Mouse (Mus musculus) embryonic facial prominence, embryonic 13.5 days (tissue): Measurements from ENCODE around the gene Mta1. TPM values are rescaled to one million over a fixed set of nuclear protein-coding genes. Genes with fewer than 3 reads are reported as not detected.

Experiments used
- ATAC-seq: fragments of 200-750 bp; cut with Nextera tagmentation; 2 replicates; pipeline ENCODE4 v1.8.0; 2017; ENCODE audit warnings: low read depth; ENCODE audit not compliant: insufficient number of reproducible peaks, insufficient read depth, low FRiP score, low TSS enrichment
- H3K27ac ChIP-seq: fragments of 300-500 bp; sonication (generic); 2 replicates; pipeline ENCODE4 v1.5.1; 2015; ENCODE audit warnings: moderate library complexity, mild to moderate bottlenecking, inconsistent platforms
- H3K27me3 ChIP-seq: fragments of 300-500 bp; sonication (generic); 2 replicates; pipeline ENCODE4 v1.6.1; 2015; ENCODE audit warnings: mild to moderate bottlenecking, inconsistent platforms
- H3K36me3 ChIP-seq: fragments of 300-500 bp; sonication (generic); 2 replicates; pipeline ENCODE4 v1.6.1; 2015; ENCODE audit warnings: mild to moderate bottlenecking, inconsistent platforms
- H3K4me1 ChIP-seq: fragments of 300-500 bp; sonication (generic); 2 replicates; pipeline ENCODE4 v1.6.1; 2015; ENCODE audit warnings: inconsistent platforms
- H3K4me2 ChIP-seq: fragments of 300-500 bp; sonication (generic); 2 replicates; pipeline ENCODE4 v1.6.1; 2015; ENCODE audit warnings: moderate library complexity, mild to moderate bottlenecking, inconsistent platforms
- H3K4me3 ChIP-seq: fragments of 300-500 bp; sonication (generic); 2 replicates; pipeline ENCODE4 v1.5.1; 2015; ENCODE audit warnings: mild to moderate bottlenecking, inconsistent platforms
- H3K9ac ChIP-seq: fragments of 300-500 bp; sonication (generic); 2 replicates; pipeline ENCODE4 v1.6.1; 2015; ENCODE audit warnings: mild to moderate bottlenecking, inconsistent platforms
- H3K9me3 ChIP-seq: fragments of 300-500 bp; sonication (generic); 2 replicates; pipeline ENCODE4 v1.6.1; 2016; ENCODE audit warnings: inconsistent platforms
- WGBS: fragments of 180-500 bp; shearing (Covaris S2); methylation state at CpG from one replicate; pipeline ENCODE4 v1.1.7; 2015; ENCODE audit warnings: mixed read lengths; 5-methylcytosine and 5-hydroxymethylcytosine counted together
- microRNA-seq: library from miRNA; unstranded; fragments of <30 nt; microRNA quantifications from one replicate; pipeline ENCODE4, GENCODE M21; 2016
- polyA plus RNA-seq: library from polyadenylated mRNA; unstranded; fragments of >200 nt; fragmentation: Nextera tagmentation; extraction: Ambion mirVana; gene quantifications from 2 replicates; pipeline ENCODE4 v1.2.1, GENCODE M21; 2015

The Mta1 gene
- polyA plus RNA-seq, 1 experiment from 2014 or later, result 18.6 TPM

GRCm38 (mm10) chr12:113176960-113177725, 79.1 kb downstream of the Mta1 start:
- WGBS, result 86% methylated on average over 18 of the region's 18 CpGs
- H3K4me2 ChIP-seq, result no peak overlapping the region

GRCm38 (mm10) chr12:113181020-113181419, 82.9 kb downstream of the Mta1 start:
- Histone ChIP-seq H3K4me2 (no peak overlapping the region), H3K4me3 (no peak overlapping the region), H3K4me1 (peaks cover 7% of the 10 kb centered on the region; the same call in 1 of the 2 replicates), H3K27ac (no peak overlapping the region), H3K36me3 (no peaks in the 10 kb centered on the region), H3K27me3 (peaks cover 17% of the 10 kb centered on the region), H3K9me3 (no peaks in the 10 kb centered on the region), H3K9ac (no peak overlapping the region)
- WGBS, result 48% methylated on average over 4 of the region's 4 CpGs
- ATAC-seq, result no peak

More at GRCm38 (mm10) chr12:113176960-113177725, 79.1 kb downstream of the Mta1 start:
- ATAC-seq, result no peak
- H3K4me3 ChIP-seq, result no peak overlapping the region
- no peak overlapping the region for H3K27ac ChIP-seq
- no peaks in the 10 kb centered on the region for H3K36me3 ChIP-seq
- H3K4me1 ChIP-seq, result no peaks in the 10 kb centered on the region
- no peak overlapping the region for H3K9ac ChIP-seq
- H3K9me3 ChIP-seq, result no peaks in the 10 kb centered on the region
- H3K27me3 ChIP-seq, result no peaks in the 10 kb centered on the region

- WGBS, result 62% methylated on average over 5 of the region's 5 CpGs
- ATAC-seq, result no peak
- Histone ChIP-seq H3K4me2 (peak overlapping the region; percentile 85; the same call in 1 of the 2 replicates), H3K9ac (no peak overlapping the region), H3K27me3 (peaks cover 38% of the 10 kb centered on the region), H3K36me3 (peaks cover 19% of the 10 kb centered on the region), H3K4me3 (0 out of 2 replicates have a peak overlapping the region, but pooled peaks have one; percentile 74), H3K4me1 (peaks cover 28% of the 10 kb centered on the region), H3K27ac (no peak overlapping the region), H3K9me3 (no peaks in the 10 kb centered on the region)
Observed at GRCm38 (mm10) chr12:113184945-113185344, 86.9 kb downstream of the Mta1 start.

GRCm38 (mm10) chr12:113185442-113186291, 87.6 kb downstream of the Mta1 start, which contains the start of gene Tmem121:
Tmem121 (plus strand) TSS chr12:113185930.
- Histone ChIP-seq H3K4me1 (peaks cover 28% of the 10 kb centered on the region), H3K27ac (no peak within 1 kb of the TSS), H3K27me3 (peaks cover 38% of the 10 kb centered on the region), H3K9me3 (no peaks in the 10 kb centered on the region), H3K4me2 (peak within 1 kb of the TSS; percentile 85), H3K4me3 (peak within 1 kb of the TSS; percentile 74), H3K9ac (peak within 1 kb of the TSS; percentile 80), H3K36me3 (peaks cover 26% of the 10 kb centered on the region)
- WGBS, result 2% methylated on average over 62 of the region's 63 CpGs
- ATAC-seq, result no peak

- Histone ChIP-seq H3K9ac (peak overlapping the region; percentile 80), H3K27ac (no peak overlapping the region), H3K36me3 (peaks cover 32% of the 10 kb centered on the region), H3K4me1 (peaks cover 28% of the 10 kb centered on the region), H3K9me3 (no peaks in the 10 kb centered on the region), H3K27me3 (peaks cover 38% of the 10 kb centered on the region), H3K4me2 (peak overlapping the region; percentile 85), H3K4me3 (peak overlapping the region; percentile 74)
- ATAC-seq, result no peak
- 40% methylated on average over 12 of the region's 12 CpGs for WGBS
Observed at GRCm38 (mm10) chr12:113186326-113187010, 88.4 kb downstream of the Mta1 start.

Small RNA genes lying within 50 kb of the gene (microRNA-seq; reads per million reads assigned to microRNA genes)
- not detected for gene Gm44471

Other genes starting within 250 kb of the Mta1 start
- 0.17 TPM in 1 of 2 replicates, not detected in the other for gene Gpr132, start 230.1 kb upstream of the Mta1 start, polyA plus RNA-seq
- gene Jag2, start 168.5 kb upstream of the Mta1 start, polyA plus RNA-seq, result 7.4 and 11.5 TPM in 2 replicates
- gene Nudt14, start 156.2 kb upstream of the Mta1 start, polyA plus RNA-seq, result 83.4 and 103 TPM in 2 replicates
- 29.3 and 29.5 TPM in 2 replicates for gene Btbd6, start 121.8 kb upstream of the Mta1 start, polyA plus RNA-seq
- 74.9 and 80.1 TPM in 2 replicates for gene Brf1, start 97.6 kb upstream of the Mta1 start, polyA plus RNA-seq
- 13.3 and 14.2 TPM in 2 replicates for gene Pacs2, start 83.8 kb upstream of the Mta1 start, polyA plus RNA-seq
- gene Tex22, start 23.8 kb upstream of the Mta1 start, polyA plus RNA-seq, result not detected in 2 replicates
- 63.4 and 72.3 TPM in 2 replicates for gene Crip2, start 42.0 kb downstream of the Mta1 start, polyA plus RNA-seq
- gene Crip1, start 48.0 kb downstream of the Mta1 start, polyA plus RNA-seq, result 224 and 230 TPM in 2 replicates
- gene Tedc1, start 58.1 kb downstream of the Mta1 start, polyA plus RNA-seq, result 32.0 and 33.9 TPM in 2 replicates
- 16.6 and 18.0 TPM in 2 replicates for gene Tmem121, start 87.7 kb downstream of the Mta1 start, polyA plus RNA-seq